ENCODE assay signal across 12 mouse cellular contexts in the genomic region with DNA sequence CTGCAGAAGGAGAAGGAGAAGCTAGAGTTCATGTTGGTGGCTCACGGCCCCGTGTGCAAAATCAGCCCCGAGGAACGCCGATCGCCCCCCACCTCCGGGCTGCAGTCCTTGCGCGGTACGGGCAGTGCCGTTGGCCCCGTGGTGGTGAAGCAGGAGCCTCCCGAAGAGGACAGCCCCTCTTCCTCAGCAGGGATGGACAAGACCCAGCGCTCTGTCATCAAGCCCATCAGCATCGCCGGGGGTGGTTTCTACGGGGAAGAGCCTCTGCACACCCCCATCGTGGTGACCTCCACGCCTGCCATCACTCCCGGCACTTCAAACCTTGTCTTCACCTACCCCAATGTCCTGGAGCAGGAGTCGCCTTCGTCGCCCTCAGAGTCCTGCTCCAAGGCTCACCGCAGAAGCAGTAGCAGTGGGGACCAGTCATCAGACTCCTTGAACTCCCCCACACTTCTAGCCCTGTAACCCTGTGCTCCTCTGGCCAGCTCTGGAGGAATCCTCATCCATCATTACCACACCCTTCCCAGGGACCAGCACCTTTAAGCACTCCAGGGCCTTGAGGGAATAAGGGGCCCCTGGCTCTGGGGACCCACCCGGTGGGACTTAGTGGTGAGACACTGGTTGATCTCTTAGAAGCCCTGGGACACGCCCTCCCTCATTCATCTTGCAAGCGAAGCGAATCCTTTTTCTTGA. TPM values are rescaled to one million over a fixed set of nuclear protein-coding genes. Genes with fewer than 3 reads are reported as not detected.
DNase-seq lines count a peak whose midpoint lies in the region; ATAC-seq and TF ChIP-seq lines count a peak whose summit lies in the region.
"Had no signal": no experiment of that assay in that cellular context is flagged by ENCODE, and none has a peak within 500 bp of the region (broad histone marks: within the 10 kb centered on the region; RNA-seq: fewer than 3 reads in every experiment).

No protein-coding gene starts in this region.

- no peak for TF ChIP-seq CTCF in midbrain, postnatal 0 days (IDR thresholded peaks at IDR 0.05)

- H3K9ac ChIP-seq in embryonic facial prominence, embryonic 12.5 days: no peak overlapping the region
- H3K9ac ChIP-seq in hindbrain, embryonic 16.5 days (ENCODE audit: low read depth, low read length): 0 out of 2 replicates have a peak overlapping the region, but pooled peaks have one; percentile 13
- no peak overlapping the region for H3K9ac ChIP-seq in midbrain, postnatal 0 days (replicated peaks; ENCODE audit: low read length, poor library complexity, severe bottlenecking)
- no peak overlapping the region for H3K9ac ChIP-seq in heart, embryonic 12.5 days
- H3K9ac ChIP-seq: liver, embryonic 15.5 days had no signal

- H3K4me1 ChIP-seq in embryonic facial prominence, embryonic 12.5 days: peaks cover 13% of the 10 kb centered on the region
- peaks cover 5% of the 10 kb centered on the region; the same call in 1 of the 2 replicates for H3K4me1 ChIP-seq in hindbrain, embryonic 16.5 days (ENCODE audit: control insufficient read depth, insufficient read depth, low read depth, low read length)
- 0 out of 2 replicates have a peak, but pooled peaks cover 7% of the 10 kb centered on the region for H3K4me1 ChIP-seq in midbrain, postnatal 0 days (ENCODE audit: insufficient read depth, low read length)
- peaks cover 14% of the 10 kb centered on the region; the same call in 1 of the 2 replicates for H3K4me1 ChIP-seq in heart, embryonic 12.5 days (replicated peaks)
- H3K4me1 ChIP-seq: liver, embryonic 15.5 days had no signal

- no peak overlapping the region for H3K27ac ChIP-seq in embryonic facial prominence, embryonic 12.5 days
- no peak overlapping the region for H3K27ac ChIP-seq in hindbrain, embryonic 16.5 days (ENCODE audit: low read depth, low read length)
- H3K27ac ChIP-seq in midbrain, postnatal 0 days (ENCODE audit: low read depth, low read length): no peak overlapping the region
- H3K27ac ChIP-seq in heart, embryonic 12.5 days (ENCODE audit: poor library complexity, severe bottlenecking): no peak overlapping the region
- H3K27ac ChIP-seq: heart, adult 2 months; kidney, postnatal 0 days; left cerebral cortex, adult 2 months; liver, embryonic 15.5 days had no signal

- H3K9me3 ChIP-seq in embryonic facial prominence, embryonic 12.5 days: no peaks in the 10 kb centered on the region
- no peaks in the 10 kb centered on the region for H3K9me3 ChIP-seq in hindbrain, embryonic 16.5 days (ENCODE audit: control insufficient read depth, low read length)
- no peaks in the 10 kb centered on the region for H3K9me3 ChIP-seq in midbrain, postnatal 0 days (ENCODE audit: low read length)
- no peaks in the 10 kb centered on the region for H3K9me3 ChIP-seq in heart, embryonic 12.5 days (replicated peaks)
- H3K9me3 ChIP-seq: liver, embryonic 15.5 days had no signal

- ATAC-seq in embryonic facial prominence, embryonic 12.5 days (ENCODE audit: insufficient number of reproducible peaks, insufficient read depth, low FRiP score, low TSS enrichment): no peak
- no peak for ATAC-seq in hindbrain, embryonic 16.5 days
- no peak for ATAC-seq in midbrain, postnatal 0 days (ENCODE audit: low FRiP score)
- no peak for ATAC-seq in heart, embryonic 12.5 days (ENCODE audit: insufficient number of reproducible peaks, low FRiP score)

- DNase-seq in heart, adult 11 months: peak; percentile 87
- no peak for DNase-seq in heart, postnatal 4 days
- no peak for DNase-seq in midbrain, postnatal 0 days (ENCODE audit: low spot score)
- DNase-seq in cerebellum, postnatal 10 days: no peak
- DNase-seq in layer of hippocampus, adult 8-10 months (ENCODE audit: low spot score in 2 of 2): no peak
- DNase-seq: heart, adult 2 months had no signal

- peak overlapping the region; percentile 19; the same call in 1 of the 2 replicates for H3K4me2 ChIP-seq in embryonic facial prominence, embryonic 12.5 days (replicated peaks)
- H3K4me2 ChIP-seq in hindbrain, embryonic 16.5 days (ENCODE audit: low read length): peak overlapping the region; percentile 45
- H3K4me2 ChIP-seq in midbrain, postnatal 0 days (ENCODE audit: low read depth, low read length, poor library complexity, severe bottlenecking): peak overlapping the region; percentile 35
- H3K4me2 ChIP-seq in heart, embryonic 12.5 days: no peak overlapping the region
- H3K4me2 ChIP-seq: liver, embryonic 15.5 days had no signal

- H3K4me3 ChIP-seq in embryonic facial prominence, embryonic 12.5 days: no peak overlapping the region
- H3K4me3 ChIP-seq in hindbrain, embryonic 16.5 days (ENCODE audit: low read length): 0 out of 2 replicates have a peak overlapping the region, but pooled peaks have one; percentile 7
- H3K4me3 ChIP-seq in midbrain, postnatal 0 days (ENCODE audit: low read depth, low read length): peak overlapping the region; percentile 12; the same call in 1 of the 2 replicates
- no peak overlapping the region for H3K4me3 ChIP-seq in heart, embryonic 12.5 days
- H3K4me3 ChIP-seq: heart, adult 2 months; left cerebral cortex, adult 2 months; liver, embryonic 15.5 days had no signal

- peaks cover 4% of the 10 kb centered on the region; the same call in 1 of the 2 replicates for H3K27me3 ChIP-seq in embryonic facial prominence, embryonic 12.5 days
- H3K27me3 ChIP-seq in hindbrain, embryonic 16.5 days (replicated peaks; ENCODE audit: control insufficient read depth, insufficient read depth, low read length): no peaks in the 10 kb centered on the region
- H3K27me3 ChIP-seq in midbrain, postnatal 0 days (ENCODE audit: insufficient read depth, low read length): no peaks in the 10 kb centered on the region; the same call in 1 of the 2 replicates
- no peaks in the 10 kb centered on the region for H3K27me3 ChIP-seq in heart, embryonic 12.5 days (replicated peaks)
- H3K27me3 ChIP-seq: liver, embryonic 15.5 days had no signal

- H3K36me3 ChIP-seq in embryonic facial prominence, embryonic 12.5 days: peaks cover 5% of the 10 kb centered on the region
- no peaks in the 10 kb centered on the region for H3K36me3 ChIP-seq in hindbrain, embryonic 16.5 days (ENCODE audit: control insufficient read depth, insufficient read depth, low read length)
- H3K36me3 ChIP-seq in midbrain, postnatal 0 days (ENCODE audit: insufficient read depth, low read length): no peaks in the 10 kb centered on the region
- peaks cover 82% of the 10 kb centered on the region for H3K36me3 ChIP-seq in heart, embryonic 12.5 days

- WGBS in embryonic facial prominence, embryonic 12.5 days: 63% methylated on average over 28 of the region's 28 CpGs
- WGBS in hindbrain, embryonic 16.5 days: 56% methylated on average over 26 of the region's 28 CpGs
- WGBS in midbrain, postnatal 0 days: 60% methylated on average over 28 of the region's 28 CpGs
- 65% methylated on average over 28 of the region's 28 CpGs for WGBS in heart, embryonic 12.5 days

RNA-seq across cellular contexts. Expression of a gene that starts 17.3 kb away (rescaled TPM):
- 10 to 100 TPM; 25.0 to 26.8 TPM for total RNA-seq in heart, postnatal 4 days (2021)
- polyA plus RNA-seq in embryonic facial prominence, embryonic 12.5 days (2016; fragmentation: Nextera tagmentation; extraction: Ambion mirVana): 2.1 and 2.4 TPM in 2 replicates
- polyA plus RNA-seq in hindbrain, embryonic 16.5 days (2015; fragmentation: Nextera tagmentation; extraction: Ambion mirVana): 0.70 and 0.85 TPM in 2 replicates
- 5.5 and 6.4 TPM in 2 replicates for total RNA-seq in midbrain, postnatal 0 days (2014; rRNA removed)
- polyA plus RNA-seq in midbrain, postnatal 0 days (2015; fragmentation: Nextera tagmentation; extraction: Ambion mirVana): 0.52 and 0.58 TPM in 2 replicates
- 3.3 and 3.8 TPM in 2 replicates for polyA plus RNA-seq in heart, embryonic 12.5 days (2016; fragmentation: Nextera tagmentation; extraction: Ambion mirVana)
- total RNA-seq in layer of hippocampus, adult 8-10 months (2022): 10 to 100 TPM; 42.6 to 75.6 (median 59.2) TPM

Comparison
In these comparisons a context has a peak if more than half of its experiments do, and no peak if none do; other contexts are left out.
1. H3K4me3 ChIP-seq: peak in hindbrain, embryonic 16.5 days (single experiment) and midbrain, postnatal 0 days (single experiment); none in embryonic facial prominence, embryonic 12.5 days (single experiment) and heart, embryonic 12.5 days (single experiment).